Comparison of ENCODE assay signal across 7 mouse cellular contexts in the genomic region with DNA sequence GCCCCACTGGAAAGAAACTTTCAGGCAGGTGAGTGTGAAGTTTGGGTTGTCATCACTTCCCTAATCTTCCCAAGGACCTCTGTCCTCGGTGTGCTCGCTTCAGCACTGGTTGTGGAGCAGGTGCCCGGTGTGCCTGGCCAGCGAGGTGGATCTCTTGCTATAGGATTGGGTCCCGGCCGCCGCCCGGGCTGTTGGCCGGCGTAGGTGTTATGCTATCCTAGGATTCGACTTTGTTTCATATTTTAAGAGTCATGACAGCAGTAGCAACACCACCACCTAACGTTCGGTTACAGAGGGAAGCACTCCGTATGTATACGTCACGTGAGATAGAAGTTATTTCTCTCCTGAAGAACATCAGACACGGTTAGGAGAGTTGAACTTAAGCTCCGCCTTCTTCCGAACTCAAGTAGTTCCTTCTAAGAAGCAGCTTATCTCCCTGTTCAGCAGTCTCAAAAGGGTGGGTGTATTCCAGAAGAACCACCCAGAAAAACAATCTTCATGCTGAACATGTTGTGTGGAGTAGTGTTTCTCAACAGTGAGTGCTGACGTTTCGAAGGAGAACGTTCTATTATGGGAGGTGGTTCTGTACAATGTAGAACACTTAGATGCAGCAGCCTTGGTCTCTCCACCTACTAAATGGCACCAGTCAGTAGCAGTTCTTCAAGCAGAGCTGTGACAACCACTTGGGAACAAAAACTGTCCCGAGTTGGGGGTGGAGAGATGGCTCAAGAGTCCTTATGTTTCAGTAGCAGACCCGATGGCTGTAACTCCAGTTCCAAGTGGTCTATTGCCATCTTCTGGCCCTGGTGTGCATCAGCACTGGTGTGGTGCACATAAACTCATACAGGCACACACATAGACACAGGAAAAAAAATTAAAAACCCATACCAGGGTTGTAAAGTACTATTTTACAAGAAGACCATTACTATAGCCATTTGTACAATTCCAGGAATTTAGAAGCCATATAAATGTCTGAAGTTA. TPM values are rescaled to one million over a fixed set of nuclear protein-coding genes. Genes with fewer than 3 reads are reported as not detected.
A peak's percentile ranks its signal among the peaks of the same experiment; 100 is the strongest.
DNase-seq lines count a peak whose midpoint lies in the region; ATAC-seq and TF ChIP-seq lines count a peak whose summit lies in the region.

No protein-coding gene starts in this region.

- peaks cover 2% of the 10 kb centered on the region; the same call in 1 of the 2 replicates for H3K4me1 ChIP-seq in spleen, adult 2 months (ENCODE audit: control insufficient read depth, insufficient read depth, insufficient read length)
- peaks cover 9% of the 10 kb centered on the region for H3K4me1 ChIP-seq in heart, postnatal 0 days (ENCODE audit: control insufficient read depth, insufficient read depth)
- H3K4me1 ChIP-seq in liver, postnatal 0 days (ENCODE audit: insufficient read depth), result peaks cover 20% of the 10 kb centered on the region

- no peak for TF ChIP-seq CTCF in spleen, adult 2 months (IDR thresholded peaks at IDR 0.05; ENCODE audit: extremely low read depth, insufficient read depth, insufficient read length, insufficient replicate concordance)
- no peak for TF ChIP-seq CTCF in heart, postnatal 0 days (IDR thresholded peaks at IDR 0.05; ENCODE audit: low read depth)
- peak; percentile 46 for TF ChIP-seq CTCF in liver, postnatal 0 days (IDR thresholded peaks at IDR 0.05; ENCODE audit: low read depth)

- peak; percentile 6; the same call in 1 of the 2 replicates for ATAC-seq in heart, postnatal 0 days (ENCODE audit: insufficient read depth, low read depth)
- ATAC-seq in liver, postnatal 0 days, result peak; percentile 57

- peak overlapping the region; percentile 94 for H3K4me2 ChIP-seq in heart, postnatal 0 days (ENCODE audit: low read depth, low read length)
- H3K4me2 ChIP-seq in liver, postnatal 0 days (ENCODE audit: low read depth, low read length), result peak overlapping the region; percentile 79

- H3K36me3 ChIP-seq in spleen, adult 2 months (ENCODE audit: control insufficient read depth, insufficient read depth, low read length), result peaks cover 8% of the 10 kb centered on the region
- peaks cover 41% of the 10 kb centered on the region for H3K36me3 ChIP-seq in heart, postnatal 0 days (replicated peaks; ENCODE audit: control insufficient read depth, insufficient read depth, low read length)
- peaks cover 41% of the 10 kb centered on the region for H3K36me3 ChIP-seq in liver, postnatal 0 days (replicated peaks; ENCODE audit: insufficient read depth, low read length)

- peak overlapping the region; percentile 66 for H3K9ac ChIP-seq in heart, postnatal 0 days (replicated peaks; ENCODE audit: low read depth, low read length)
- H3K9ac ChIP-seq in liver, postnatal 0 days (replicated peaks), result peak overlapping the region; percentile 64

- WGBS in spleen, adult 2 months, result 12% methylated on average over 24 of the region's 24 CpGs
- 14% methylated on average over 24 of the region's 24 CpGs for WGBS in heart, postnatal 0 days
- 9% methylated on average over 24 of the region's 24 CpGs for WGBS in liver, postnatal 0 days (ENCODE audit: insufficient replicate concordance)

- no peak; the same call in 1 of the 2 replicates for TF ChIP-seq EP300 in heart, postnatal 0 days (IDR thresholded peaks at IDR 0.05; ENCODE audit: low read depth)
- TF ChIP-seq EP300 in liver, postnatal 0 days (IDR thresholded peaks at IDR 0.05; ENCODE audit: low read depth), result no peak

- peak overlapping the region; percentile 87 for H3K27ac ChIP-seq in spleen, adult 2 months (ENCODE audit: insufficient read depth, low read length)
- peak overlapping the region; percentile 73 for H3K27ac ChIP-seq in heart, postnatal 0 days (ENCODE audit: low read depth)
- H3K27ac ChIP-seq in liver, postnatal 0 days (ENCODE audit: low read depth), result peak overlapping the region; percentile 91

- H3K4me3 ChIP-seq in spleen, adult 2 months (ENCODE audit: extremely low read depth, insufficient read depth, insufficient read length), result peak overlapping the region; percentile 71
- peak overlapping the region; percentile 76 for H3K4me3 ChIP-seq in heart, postnatal 0 days (ENCODE audit: low read depth, low read length)
- H3K4me3 ChIP-seq in liver, postnatal 0 days (ENCODE audit: low read depth, low read length), result peak overlapping the region; percentile 94

- H3K27me3 ChIP-seq in spleen, adult 2 months (ENCODE audit: control insufficient read depth, insufficient read depth, low read length), result no peaks in the 10 kb centered on the region
- H3K27me3 ChIP-seq in heart, postnatal 0 days (ENCODE audit: control insufficient read depth, insufficient read depth, low read length), result no peaks in the 10 kb centered on the region
- H3K27me3 ChIP-seq in liver, postnatal 0 days (ENCODE audit: insufficient read depth, low read length), result no peaks in the 10 kb centered on the region

- H3K9me3 ChIP-seq in heart, postnatal 0 days (replicated peaks; ENCODE audit: control insufficient read depth, low read length), result no peaks in the 10 kb centered on the region
- no peaks in the 10 kb centered on the region for H3K9me3 ChIP-seq in liver, postnatal 0 days (ENCODE audit: low read length)

- DNase-seq in spleen, adult 2 months (ENCODE audit: low read depth in 1 of 2, low spot score in 2 of 2), result peak in 1 of 2 experiments; percentile 52
- no peak for DNase-seq in spleen, adult 18-20 months
- peak; percentile 63 for DNase-seq in brain, adult 2 months (ENCODE audit: low read depth, low spot score)
- peak; percentile 39 for DNase-seq in heart, postnatal 0 days (ENCODE audit: low spot score)
- DNase-seq in liver, postnatal 0 days, result peak; percentile 31
- peak; percentile 40 for DNase-seq in skeletal muscle tissue, adult 2 months (ENCODE audit: low read depth, low spot score)
- DNase-seq in thymus, postnatal 25 days, result no peak

- TF ChIP-seq POLR2A in spleen, adult 2 months (IDR thresholded peaks at IDR 0.05; ENCODE audit: low read depth, low read length), result no peak

RNA-seq across cellular contexts. Expression of a gene that starts 0.8 kb away (rescaled TPM):
- polyA plus RNA-seq in spleen, adult 2 months (2012; rRNA removed), result 25.4 and 34.8 TPM in 2 replicates
- total RNA-seq in heart, postnatal 0 days (2014; rRNA removed; ENCODE audit: low replicate concordance), result 12.7 and 25.3 TPM in 2 replicates
- polyA plus RNA-seq in heart, postnatal 0 days (2015; fragmentation: Nextera tagmentation; extraction: Ambion mirVana), result 45.9 and 53.2 TPM in 2 replicates
- polyA plus RNA-seq in liver, postnatal 0 days (2015; fragmentation: Nextera tagmentation; extraction: Ambion mirVana), result 51.4 and 51.7 TPM in 2 replicates

RNA-seq across cellular contexts. Expression of a gene that starts 1.1 kb away (rescaled TPM):
- 18.3 and 21.0 TPM in 2 replicates for polyA plus RNA-seq in spleen, adult 2 months (2012; rRNA removed)
- 49.9 and 66.8 TPM in 2 replicates for total RNA-seq in heart, postnatal 0 days (2014; rRNA removed; ENCODE audit: low replicate concordance)
- polyA plus RNA-seq in heart, postnatal 0 days (2015; fragmentation: Nextera tagmentation; extraction: Ambion mirVana), result 81.5 and 88.4 TPM in 2 replicates
- polyA plus RNA-seq in liver, postnatal 0 days (2015; fragmentation: Nextera tagmentation; extraction: Ambion mirVana), result 31.6 and 33.1 TPM in 2 replicates

RNA-seq across cellular contexts. Expression of a gene that starts 12.0 kb away (rescaled TPM):
- 71.3 and 160 TPM in 2 replicates for polyA plus RNA-seq in spleen, adult 2 months (2012; rRNA removed)
- 10.3 and 20.6 TPM in 2 replicates for total RNA-seq in heart, postnatal 0 days (2014; rRNA removed; ENCODE audit: low replicate concordance)
- 308 and 311 TPM in 2 replicates for polyA plus RNA-seq in heart, postnatal 0 days (2015; fragmentation: Nextera tagmentation; extraction: Ambion mirVana)
- polyA plus RNA-seq in liver, postnatal 0 days (2015; fragmentation: Nextera tagmentation; extraction: Ambion mirVana), result 135 TPM in 2 replicates

RNA-seq across cellular contexts. Expression of a gene that starts 33.4 kb away (rescaled TPM):
- polyA plus RNA-seq in spleen, adult 2 months (2012; rRNA removed), result 20.3 and 24.6 TPM in 2 replicates
- 19.6 and 20.6 TPM in 2 replicates for total RNA-seq in heart, postnatal 0 days (2014; rRNA removed; ENCODE audit: low replicate concordance)
- polyA plus RNA-seq in heart, postnatal 0 days (2015; fragmentation: Nextera tagmentation; extraction: Ambion mirVana), result 5.8 and 6.3 TPM in 2 replicates
- 2.7 and 3.5 TPM in 2 replicates for polyA plus RNA-seq in liver, postnatal 0 days (2015; fragmentation: Nextera tagmentation; extraction: Ambion mirVana)

RNA-seq across cellular contexts. Expression of a gene that starts 48.6 kb away (rescaled TPM):
- 2.6 and 2.9 TPM in 2 replicates for polyA plus RNA-seq in spleen, adult 2 months (2012; rRNA removed)
- total RNA-seq in heart, postnatal 0 days (2014; rRNA removed; ENCODE audit: low replicate concordance), result 3.1 and 5.5 TPM in 2 replicates
- polyA plus RNA-seq in heart, postnatal 0 days (2015; fragmentation: Nextera tagmentation; extraction: Ambion mirVana), result 11.2 and 11.4 TPM in 2 replicates
- 10.8 and 10.9 TPM in 2 replicates for polyA plus RNA-seq in liver, postnatal 0 days (2015; fragmentation: Nextera tagmentation; extraction: Ambion mirVana)

Comparison
In these comparisons a context has a peak if more than half of its experiments do, and no peak if none do; other contexts are left out.
1. DNase-seq: peak in brain, adult 2 months (single experiment), heart, postnatal 0 days (single experiment), liver, postnatal 0 days (single experiment) and skeletal muscle tissue, adult 2 months (single experiment); none in spleen, adult 18-20 months (0 of 2) and thymus, postnatal 25 days (single experiment).
2. Peak in every context shown above with its lines, with median percentiles within 50 percentile points of each other: H3K27ac ChIP-seq and H3K4me3 ChIP-seq.